Mouse (Mus musculus) Patski (cell line): ENCODE data around the gene Hnrnpa0. TPM values are rescaled to one million over a fixed set of nuclear protein-coding genes. Genes with fewer than 3 reads are reported as not detected.

Experiments
- ATAC-seq: fragments of 100-300 bp; one replicate; pipeline ENCODE4 v1.8.0; 2021
- CTCF ChIA-PET: fragments of 350-600 bp; sonication (Branson Sonifier 250); formaldehyde crosslinking; loops from one replicate; lab custom pipeline; 2022; ENCODE audit warnings: inconsistent platforms; lab: Charles Lee
- POLR2A ChIA-PET: fragments of 350-600 bp; sonication (Branson Sonifier 250); formaldehyde crosslinking; loops from one replicate; lab custom pipeline; 2022; ENCODE audit warnings: antibody characterized with exemption, inconsistent platforms; lab: Charles Lee
- DNase-seq: peaks from one replicate; pipeline ENCODE4 v3.0.0-alpha.2; 2011; ENCODE audit warnings: low read depth, low spot score
- H3K27me3 ChIP-seq: fragments of 371-371 bp; one replicate; pipeline ENCODE4 v1.5.1; 2021
- CTCF ChIP-seq: fragments of 100-300 bp; IDR thresholded peaks from one replicate; pipeline ENCODE4 v1.5.1; 2021
- in situ Hi-C: fragments of 300-500 bp; cut with MboI; formaldehyde crosslinking; loops from 3 replicates; pipeline ENCODE4 v1.11.1; 2018; ENCODE audit warnings: low pct_unique_long_range_greater_than_20kb, mixed read lengths
- polyA plus RNA-seq: library from polyadenylated mRNA; unstranded; gene quantifications from one replicate; pipeline ENCODE4 v1.2.3, GENCODE M21; 2021

Hnrnpa0 gene
- polyA plus RNA-seq, 1 experiment from 2014 or later, result 159 TPM

- ATAC-seq, result peak; percentile 93
- TF ChIP-seq CTCF, result no peak
- CTCF ChIA-PET, result interaction anchor here (2.3 kb wide), 1 partner anchor 20 kb away, joined by 8 read pairs; no protein-coding TSS in a partner anchor
- no peaks in the 10 kb centered on the region for H3K27me3 ChIP-seq
- in situ Hi-C loops, result no loop called here
- no peak for DNase-seq
- POLR2A ChIA-PET, result interaction anchor here (0.5 kb wide), 1 partner anchor 261 kb away, joined by 4 read pairs; no protein-coding TSS in a partner anchor
Observed at GRCm38 (mm10) chr13:58128768-58129671, 664 bp upstream of the Hnrnpa0 start.

- DNase-seq (no peak), ATAC-seq (peak; percentile 6)
- ChIA-PET CTCF (interaction anchor here (2.3 kb wide), 1 partner anchor 21 kb away, joined by 8 read pairs; no protein-coding TSS in a partner anchor), POLR2A (interaction anchor here (0.6 to 1.5 kb wide), 2 partner anchors 9 to 21 kb away, joined by 3 to 4 read pairs; no protein-coding TSS in a partner anchor)
- H3K27me3 ChIP-seq, result no peaks in the 10 kb centered on the region
- no peak for TF ChIP-seq CTCF
- in situ Hi-C loops, result no loop called here
Observed at GRCm38 (mm10) chr13:58127766-58128361, 492 bp downstream of the Hnrnpa0 start.

GRCm38 (mm10) chr13:58126862-58127765 lies 1.2 kb downstream of the Hnrnpa0 start:
- no peak for TF ChIP-seq CTCF
- in situ Hi-C loops, result no loop called here
- CTCF ChIA-PET, result interaction anchor here (1.6 kb wide), 1 partner anchor 10 kb away, joined by 4 read pairs; no protein-coding TSS in a partner anchor
- ATAC-seq, result no peak
- POLR2A ChIA-PET, result interaction anchor here (0.6 to 1.5 kb wide), 2 partner anchors 22 to 105 kb away, joined by 3 to 4 read pairs; no protein-coding TSS in a partner anchor
- no peaks in the 10 kb centered on the region for H3K27me3 ChIP-seq
- DNase-seq, result no peak

- TF ChIP-seq CTCF, result no peak
- POLR2A ChIA-PET, result interaction anchor here (0.7 kb wide), 1 partner anchor 48 kb away, joined by 3 read pairs; no protein-coding TSS in a partner anchor
- H3K27me3 ChIP-seq, result no peaks in the 10 kb centered on the region
- DNase-seq (no peak), ATAC-seq (no peak)
- in situ Hi-C loops, result no loop called here
- CTCF ChIA-PET, result interaction anchor here (0.7 to 2.1 kb wide), 5 partner anchors 9 to 57 kb away, joined by 3 to 17 read pairs (median 4); partner anchors contain the start of gene Idnk
Observed at GRCm38 (mm10) chr13:58126126-58126525, 2.2 kb downstream of the Hnrnpa0 start.

GRCm38 (mm10) chr13:58124989-58125388 lies 3.4 kb downstream of the Hnrnpa0 start:
- DNase-seq (no peak), ATAC-seq (no peak)
- H3K27me3 ChIP-seq, result no peaks in the 10 kb centered on the region
- no peak for TF ChIP-seq CTCF
- ChIA-PET POLR2A (interaction anchor here (0.6 to 1.4 kb wide), 2 partner anchors 34 to 124 kb away, joined by 3 to 4 read pairs; no protein-coding TSS in a partner anchor), CTCF (interaction anchor here (1.0 to 2.1 kb wide), 4 partner anchors 24 to 112 kb away, joined by 3 to 17 read pairs (median 3); no protein-coding TSS in a partner anchor)
- in situ Hi-C loops, result no loop called here

GRCm38 (mm10) chr13:58124278-58124677 lies 4.1 kb downstream of the Hnrnpa0 start:
- in situ Hi-C loops, result no loop called here
- DNase-seq, result no peak
- ChIA-PET POLR2A (interaction anchor here (1.4 kb wide), 1 partner anchor 34 kb away, joined by 4 read pairs; no protein-coding TSS in a partner anchor), CTCF (interaction anchor here (1.0 to 2.1 kb wide), 3 partner anchors 25 to 112 kb away, joined by 3 to 17 read pairs (median 3); no protein-coding TSS in a partner anchor)
- ATAC-seq, result no peak
- no peak for TF ChIP-seq CTCF
- H3K27me3 ChIP-seq, result no peaks in the 10 kb centered on the region

GRCm38 (mm10) chr13:58123381-58123780 lies 5.0 kb downstream of the Hnrnpa0 start:
- ChIA-PET CTCF (interaction anchor here (1.9 kb wide), 1 partner anchor 26 kb away, joined by 5 read pairs; no protein-coding TSS in a partner anchor), POLR2A (interaction anchor here (1.1 kb wide), 1 partner anchor 101 kb away, joined by 3 read pairs; no protein-coding TSS in a partner anchor)
- no peak for TF ChIP-seq CTCF
- in situ Hi-C loops, result no loop called here
- DNase-seq (no peak), ATAC-seq (peak; percentile 70)
- no peaks in the 10 kb centered on the region for H3K27me3 ChIP-seq

- in situ Hi-C loops, result no loop called here
- ChIA-PET POLR2A (interaction anchor here (1.1 kb wide), 1 partner anchor 101 kb away, joined by 3 read pairs; no protein-coding TSS in a partner anchor), CTCF (interaction anchor here (1.9 kb wide), 1 partner anchor 27 kb away, joined by 5 read pairs; no protein-coding TSS in a partner anchor)
- no peaks in the 10 kb centered on the region for H3K27me3 ChIP-seq
- TF ChIP-seq CTCF, result no peak
- ATAC-seq (no peak), DNase-seq (no peak)
Observed at GRCm38 (mm10) chr13:58122786-58123297, 5.5 kb downstream of the Hnrnpa0 start.
